Mouse (Mus musculus) neural tube, embryonic 11.5 days (tissue): ENCODE measurements around the gene S100pbp. TPM values are rescaled to one million over a fixed set of nuclear protein-coding genes. Genes with fewer than 3 reads are reported as not detected.

Experiments
- ATAC-seq: fragments of 200-750 bp; cut with Nextera tagmentation; 2 replicates; pipeline ENCODE4 v1.8.0; 2017; ENCODE audit warnings: moderate number of reproducible peaks, mild to moderate bottlenecking, moderate TSS enrichment, moderate library complexity; ENCODE audit not compliant: insufficient read depth, low FRiP score, low TSS enrichment
- DNase-seq: peaks from one replicate; pipeline ENCODE4 v3.0.0-alpha.2; 2015; ENCODE audit warnings: low spot score
- H3K27ac ChIP-seq: fragments of 300-500 bp; sonication (generic); 2 replicates; pipeline ENCODE4 v1.5.1; 2014; ENCODE audit warnings: low read depth, mild to moderate bottlenecking, low read length
- H3K27me3 ChIP-seq: fragments of 300-500 bp; sonication (generic); 2 replicates; pipeline ENCODE4 v1.6.1; 2014; ENCODE audit warnings: mild to moderate bottlenecking, low read length, mixed read lengths; ENCODE audit not compliant: control insufficient read depth, insufficient read depth
- H3K36me3 ChIP-seq: fragments of 300-500 bp; sonication (generic); 2 replicates; pipeline ENCODE4 v1.6.1; 2014; ENCODE audit warnings: mild to moderate bottlenecking, low read length, moderate library complexity, mixed read lengths; ENCODE audit not compliant: control insufficient read depth, insufficient read depth
- H3K4me1 ChIP-seq: fragments of 300-500 bp; sonication (generic); 2 replicates; pipeline ENCODE4 v1.6.1; 2014; ENCODE audit warnings: low read length, mixed read lengths; ENCODE audit not compliant: control insufficient read depth, insufficient read depth
- H3K4me2 ChIP-seq: fragments of 300-500 bp; sonication (generic); 2 replicates; pipeline ENCODE4 v1.6.1; 2014; ENCODE audit warnings: low read depth, mild to moderate bottlenecking, moderate library complexity
- H3K4me3 ChIP-seq: fragments of 300-500 bp; sonication (generic); 2 replicates; pipeline ENCODE4 v1.5.1; 2014; ENCODE audit warnings: low read depth, low read length
- H3K9ac ChIP-seq: fragments of 300-500 bp; sonication (generic); 2 replicates; pipeline ENCODE4 v1.6.1; 2014; ENCODE audit warnings: mild to moderate bottlenecking, low read length
- H3K9me3 ChIP-seq: fragments of 300-500 bp; sonication (generic); 2 replicates; pipeline ENCODE4 v1.6.1; 2016; ENCODE audit warnings: low read length; ENCODE audit not compliant: control insufficient read depth
- WGBS: fragments of 180-500 bp; shearing (Covaris S2); extraction: QIAGEN DNeasy Blood & Tissue Kit; methylation state at CpG from one replicate; pipeline ENCODE4 v1.1.7; 2014; 5-methylcytosine and 5-hydroxymethylcytosine counted together
- polyA plus RNA-seq: library from polyadenylated mRNA; unstranded; fragments of >200 nt; fragmentation: Nextera tagmentation; extraction: Ambion mirVana; gene quantifications from 2 replicates; pipeline ENCODE4 v1.2.1, GENCODE M21; 2014

S100pbp gene
- polyA plus RNA-seq, 1 experiment from 2014 or later = 21.5 TPM

DNA sequence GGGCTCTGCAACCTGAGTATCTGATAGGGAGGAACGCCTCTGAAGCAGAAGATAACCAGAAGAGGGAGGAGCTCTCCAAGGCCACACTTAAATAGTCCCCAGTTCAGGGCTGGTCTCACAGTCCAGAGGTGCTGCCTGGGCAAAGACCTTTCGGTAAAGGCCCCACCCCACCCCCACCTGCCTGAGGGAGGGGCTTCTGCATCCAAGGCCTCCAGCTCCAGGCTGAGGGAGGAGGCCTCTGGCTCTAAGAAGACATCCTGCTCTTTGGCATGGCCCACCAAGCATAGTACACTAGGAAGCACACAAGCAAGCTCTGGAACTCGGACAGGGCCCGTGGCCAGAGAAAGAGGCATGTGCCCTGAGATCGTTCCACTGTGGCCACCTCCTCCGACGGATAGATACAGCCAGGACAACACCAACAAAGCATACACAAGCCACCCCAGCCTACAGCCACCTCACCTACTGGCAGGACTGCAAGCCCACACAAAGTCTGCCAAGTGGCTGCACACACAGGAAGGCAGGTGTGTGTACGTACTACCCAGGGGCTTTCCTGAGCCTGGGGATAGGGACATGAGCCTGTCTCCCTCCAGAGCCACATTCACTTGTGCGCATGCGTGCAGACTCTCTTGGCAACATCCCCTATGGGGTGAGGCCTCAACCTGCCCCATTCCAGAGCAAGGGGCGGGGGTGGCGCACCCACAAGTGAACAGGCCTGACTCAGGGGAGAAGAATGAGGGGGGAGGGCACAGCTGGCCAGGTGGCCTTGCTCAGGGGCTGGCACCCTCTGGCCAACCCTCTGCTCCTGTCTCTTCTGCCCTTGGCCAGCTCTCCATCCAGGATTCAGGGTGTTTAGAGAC is 42.3 kb upstream of the S100pbp start:
- ATAC-seq (no peak), DNase-seq (no peak)
- Histone ChIP-seq H3K9me3 (no peaks in the 10 kb centered on the region), H3K27ac (no peak overlapping the region), H3K4me3 (no peak overlapping the region), H3K36me3 (no peaks in the 10 kb centered on the region), H3K4me1 (peaks cover 20% of the 10 kb centered on the region), H3K9ac (no peak overlapping the region), H3K27me3 (no peaks in the 10 kb centered on the region), H3K4me2 (no peak overlapping the region)
- WGBS = 70% methylated on average over 12 of the region's 12 CpGs

DNA sequence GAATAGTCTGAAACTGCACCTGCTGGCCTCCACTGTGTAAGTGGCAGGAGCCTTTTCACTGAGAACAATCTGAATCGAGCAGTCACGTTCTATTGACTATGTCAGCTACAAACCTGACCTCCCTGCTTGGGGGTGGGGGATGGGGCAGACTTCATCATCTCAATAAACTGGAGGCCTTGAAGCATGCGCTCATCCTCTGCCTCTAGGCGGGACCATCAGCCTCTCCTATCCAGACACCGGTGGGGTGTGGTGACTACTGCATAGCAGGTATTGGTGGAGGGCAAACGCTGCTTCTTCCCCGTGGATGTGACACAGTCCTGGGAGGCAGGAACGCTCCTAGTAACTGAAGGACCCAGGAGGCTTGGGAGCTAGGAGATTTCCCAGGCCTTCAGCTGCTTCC is 41.4 kb upstream of the S100pbp start:
- 67% methylated on average over 8 of the region's 8 CpGs for WGBS
- Histone ChIP-seq H3K36me3 (no peaks in the 10 kb centered on the region), H3K4me1 (peaks cover 27% of the 10 kb centered on the region), H3K9ac (no peak overlapping the region), H3K9me3 (no peaks in the 10 kb centered on the region), H3K27me3 (0 out of 2 replicates have a peak, but pooled peaks cover 2% of the 10 kb centered on the region), H3K27ac (no peak overlapping the region), H3K4me2 (no peak overlapping the region), H3K4me3 (no peak overlapping the region)
- DNase-seq (no peak), ATAC-seq (no peak)

DNA sequence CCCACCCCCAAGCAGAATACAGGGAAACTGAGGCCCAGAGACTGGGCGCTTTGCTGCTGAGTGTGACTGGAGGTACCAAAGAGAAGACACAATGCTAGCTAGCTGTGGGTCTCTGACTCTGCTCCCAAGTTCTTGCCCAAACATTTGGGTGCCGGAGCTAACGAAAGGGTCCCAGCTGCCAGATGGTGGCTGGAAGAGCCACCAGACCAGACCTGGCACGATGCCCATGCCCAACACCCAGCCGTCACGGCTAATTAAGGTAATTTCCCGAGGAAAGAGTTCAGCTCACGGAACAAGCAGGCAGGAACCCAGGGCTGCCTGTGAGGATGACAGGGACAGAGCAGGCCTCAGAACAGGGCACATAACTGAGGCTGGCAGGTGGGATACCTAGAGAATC is 38.5 kb upstream of the S100pbp start:
- Histone ChIP-seq H3K4me2 (peak overlapping the region; percentile 47), H3K4me3 (peak overlapping the region; percentile 28; the same call in 1 of the 2 replicates), H3K27me3 (peaks cover 5% of the 10 kb centered on the region; the same call in 1 of the 2 replicates), H3K36me3 (no peaks in the 10 kb centered on the region), H3K9ac (peak overlapping the region; percentile 53), H3K4me1 (peaks cover 38% of the 10 kb centered on the region), H3K9me3 (no peaks in the 10 kb centered on the region), H3K27ac (no peak overlapping the region)
- ATAC-seq (peak; percentile 40; the same call in 1 of the 2 replicates), DNase-seq (peak; percentile 47)
- WGBS = 33% methylated on average over 8 of the region's 8 CpGs

DNA sequence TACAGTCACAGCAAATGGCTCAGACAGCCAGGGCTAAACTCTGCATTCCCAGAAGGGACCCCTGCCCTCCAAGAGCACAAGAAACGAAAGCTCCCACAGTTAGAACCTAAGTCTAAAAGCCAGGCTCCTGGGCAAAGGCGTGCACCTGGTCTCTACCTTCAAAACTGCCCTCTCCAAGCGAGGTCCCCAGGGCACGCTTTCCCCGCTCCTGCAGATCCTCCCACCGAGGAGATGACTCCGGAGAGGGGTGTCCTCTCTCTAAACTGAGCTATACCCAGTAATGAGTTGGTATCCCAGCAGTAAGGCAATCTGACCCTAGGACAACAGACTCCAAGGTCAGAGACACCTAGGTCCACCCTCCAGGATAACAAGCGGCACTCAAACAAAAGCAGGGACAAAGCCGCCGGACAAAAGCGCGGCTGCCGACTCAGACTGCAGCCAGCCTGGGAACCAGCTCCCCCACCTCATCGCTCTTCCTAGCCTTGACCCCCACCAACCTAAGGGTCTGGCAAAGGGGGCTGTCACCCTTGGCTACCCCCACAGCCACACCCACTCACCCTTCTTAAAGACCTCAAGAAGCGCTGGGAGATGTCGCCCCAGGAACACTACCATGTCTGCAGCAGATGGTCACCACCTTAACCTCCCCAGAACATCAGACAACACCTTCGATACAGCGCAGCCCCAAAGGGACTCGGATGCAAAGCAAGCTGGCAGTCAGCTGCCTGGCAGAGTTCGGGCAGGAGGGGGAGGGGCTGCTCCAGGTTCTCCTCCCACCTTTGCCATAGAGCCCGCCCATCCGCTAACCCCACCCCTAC is 37.9 kb upstream of the S100pbp start:
- H3K9ac ChIP-seq = peak overlapping the region; percentile 53
- 7% methylated on average over 22 of the region's 22 CpGs for WGBS
- peaks cover 40% of the 10 kb centered on the region for H3K4me1 ChIP-seq
- peak; percentile 14; the same call in 1 of the 2 replicates for ATAC-seq
- H3K4me2 ChIP-seq = peak overlapping the region; percentile 47
- H3K36me3 ChIP-seq = no peaks in the 10 kb centered on the region
- peak overlapping the region; percentile 28 for H3K4me3 ChIP-seq
- DNase-seq = peak; percentile 37
- H3K27ac ChIP-seq = no peak overlapping the region
- H3K27me3 ChIP-seq = peaks cover 6% of the 10 kb centered on the region
- H3K9me3 ChIP-seq = no peaks in the 10 kb centered on the region

DNA sequence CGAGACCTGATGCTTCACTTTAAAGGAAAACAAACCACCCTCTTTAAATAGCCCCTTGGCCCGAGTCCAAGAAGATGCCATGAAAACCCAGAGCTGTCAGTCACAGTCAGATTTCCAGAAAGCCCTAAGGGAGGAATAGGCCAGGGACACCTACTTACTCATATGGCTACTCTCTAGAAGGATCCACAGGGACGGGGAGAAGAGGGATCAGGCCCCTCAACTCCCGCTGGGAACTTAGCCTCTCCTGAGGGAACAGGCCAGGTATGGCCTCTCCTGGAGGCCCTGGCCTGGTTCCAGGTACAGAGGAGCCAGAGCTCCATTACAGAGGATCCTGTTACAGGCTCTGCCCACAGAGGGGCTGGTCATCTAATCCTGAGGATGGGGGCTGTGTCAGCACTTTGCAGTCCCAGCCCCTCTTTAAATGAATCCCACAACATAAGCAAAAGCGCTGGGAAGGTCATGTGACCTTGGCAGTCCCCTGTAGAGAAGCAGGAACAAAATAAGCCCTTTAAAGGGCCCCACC is 37.0 kb upstream of the S100pbp start:
- 43% methylated on average over 5 of the region's 5 CpGs for WGBS
- Histone ChIP-seq H3K4me2 (peak overlapping the region; percentile 47), H3K9me3 (no peaks in the 10 kb centered on the region), H3K27ac (no peak overlapping the region), H3K27me3 (peaks cover 7% of the 10 kb centered on the region), H3K9ac (peak overlapping the region; percentile 53; the same call in 1 of the 2 replicates), H3K36me3 (no peaks in the 10 kb centered on the region), H3K4me1 (peaks cover 40% of the 10 kb centered on the region), H3K4me3 (no peak overlapping the region; the same call in 1 of the 2 replicates)
- DNase-seq (no peak), ATAC-seq (no peak)

DNA sequence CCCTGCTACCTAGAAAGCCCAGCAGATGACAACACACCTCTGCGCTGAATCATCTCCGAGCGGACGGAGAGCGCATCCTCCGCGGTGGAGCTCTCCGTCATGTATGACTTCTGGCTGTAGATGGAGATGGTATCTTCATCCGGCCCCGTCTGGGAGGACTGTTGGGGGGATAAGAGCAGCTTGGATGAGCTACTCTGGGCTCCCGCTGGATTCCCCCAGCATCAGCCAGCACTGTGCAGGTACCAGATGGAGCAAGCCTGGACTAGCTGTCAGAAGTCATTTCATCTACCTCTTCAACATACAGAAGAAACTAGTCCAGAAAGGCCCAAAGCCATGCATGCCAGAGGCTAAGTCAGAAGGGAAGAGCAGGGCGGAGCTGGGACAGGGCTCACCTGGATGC is 35.8 kb upstream of the S100pbp start:
- DNase-seq (no peak), ATAC-seq (no peak)
- H3K27ac ChIP-seq = no peak overlapping the region
- H3K4me3 ChIP-seq = no peak overlapping the region
- WGBS = 94% methylated on average over 12 of the region's 12 CpGs
- H3K27me3 ChIP-seq = peaks cover 7% of the 10 kb centered on the region
- no peak overlapping the region for H3K4me2 ChIP-seq
- no peak overlapping the region; the same call in 1 of the 2 replicates for H3K9ac ChIP-seq
- no peaks in the 10 kb centered on the region for H3K9me3 ChIP-seq
- H3K4me1 ChIP-seq = peaks cover 40% of the 10 kb centered on the region
- H3K36me3 ChIP-seq = peaks cover 4% of the 10 kb centered on the region; the same call in 1 of the 2 replicates

DNA sequence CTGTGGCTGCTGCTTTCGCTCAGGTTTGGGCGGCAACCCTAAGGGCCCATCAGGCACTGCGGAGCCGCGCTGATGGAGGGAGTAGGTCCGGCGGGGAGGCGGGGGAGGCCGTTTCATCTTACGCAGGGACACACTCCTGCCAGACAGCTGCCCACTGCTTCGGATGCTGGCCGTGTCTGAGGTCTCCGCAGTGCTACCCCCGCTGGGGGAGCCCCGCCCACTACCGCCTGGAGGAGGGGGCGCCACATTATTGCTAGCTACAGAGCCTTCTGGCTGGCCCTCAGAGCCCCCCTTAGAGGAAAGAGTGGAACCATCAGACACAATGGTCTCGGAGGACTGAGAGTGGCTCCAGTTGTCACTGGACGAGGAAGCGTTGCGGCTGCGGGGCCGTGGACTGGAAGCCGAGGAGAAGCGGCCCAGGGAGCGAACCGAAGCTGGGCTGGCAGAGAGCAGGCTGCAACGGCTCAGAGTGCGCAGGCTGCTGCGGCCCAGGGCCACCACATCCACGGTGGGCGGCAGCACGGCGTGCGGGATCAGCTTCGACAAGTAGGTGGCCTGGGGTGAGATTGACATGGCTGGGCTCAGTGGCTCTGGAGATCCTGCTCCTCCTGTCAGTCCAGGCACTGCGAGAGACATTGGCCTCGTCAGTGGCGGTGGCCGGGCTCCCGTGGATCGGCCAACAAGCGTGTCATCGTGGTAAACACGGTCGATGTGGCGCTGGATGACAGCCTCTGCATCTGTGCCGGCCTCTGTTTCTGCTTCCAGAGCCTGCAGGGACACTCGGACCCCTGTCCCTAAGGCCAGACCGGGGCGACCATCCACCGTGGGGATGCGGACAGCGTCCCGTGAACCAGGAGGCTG is 34.1 kb upstream of the S100pbp start:
- peaks cover 10% of the 10 kb centered on the region for H3K36me3 ChIP-seq
- peak overlapping the region; percentile 25 for H3K4me3 ChIP-seq
- WGBS = 23% methylated on average over 54 of the region's 55 CpGs
- ATAC-seq (peak; percentile 40; the same call in 1 of the 2 replicates), DNase-seq (peak; percentile 54)
- no peaks in the 10 kb centered on the region for H3K9me3 ChIP-seq
- peak overlapping the region; percentile 21; the same call in 1 of the 2 replicates for H3K27ac ChIP-seq
- H3K27me3 ChIP-seq = peaks cover 7% of the 10 kb centered on the region
- H3K4me1 ChIP-seq = peaks cover 40% of the 10 kb centered on the region
- H3K9ac ChIP-seq = peak overlapping the region; percentile 51
- H3K4me2 ChIP-seq = peak overlapping the region; percentile 51
